Mouse (Mus musculus): ENCODE results near the gene Tacc2. TPM values are rescaled to one million over a fixed set of nuclear protein-coding genes. Genes with fewer than 3 reads are reported as not detected.
"Not testable (repeated sequence)": the region's sequence is repeated elsewhere in the genome, so short reads cannot be mapped to it uniquely, and the experiment has no call there.

Tacc2 gene
- polyA plus RNA-seq, 1 experiment = 32.3 TPM

GRCm38 (mm10) chr7:130649257-130649656 is 72.0 kb downstream of the Tacc2 start:
- no peak for DNase-seq (ENCODE audit: low read depth)

GRCm38 (mm10) chr7:130650621-130651020 is 73.4 kb downstream of the Tacc2 start:
- DNase-seq (ENCODE audit: low read depth) = no peak

- DNase-seq (ENCODE audit: low read depth) = no peak
These were observed 75.9 kb downstream of the Tacc2 start for GRCm38 (mm10) chr7:130653036-130653555.

GRCm38 (mm10) chr7:130654562-130654961 is 77.3 kb downstream of the Tacc2 start:
- DNase-seq (ENCODE audit: low read depth) = no peak

- DNase-seq (ENCODE audit: low read depth) = no peak
These were observed 79.7 kb downstream of the Tacc2 start for GRCm38 (mm10) chr7:130656965-130657364.

GRCm38 (mm10) chr7:130657751-130658150 is 80.5 kb downstream of the Tacc2 start:
- DNase-seq (ENCODE audit: low read depth) = peak; percentile 64

- no peak for DNase-seq (ENCODE audit: low read depth)
These were observed 81.9 kb downstream of the Tacc2 start for GRCm38 (mm10) chr7:130659129-130659528.

GRCm38 (mm10) chr7:130662250-130662649 is 85.0 kb downstream of the Tacc2 start:
- DNase-seq (ENCODE audit: low read depth) = no peak

GRCm38 (mm10) chr7:130662869-130663268 is 85.6 kb downstream of the Tacc2 start:
- DNase-seq (ENCODE audit: low read depth) = no peak

- DNase-seq (ENCODE audit: low read depth) = no peak
These were observed 86.8 kb downstream of the Tacc2 start for GRCm38 (mm10) chr7:130664037-130664436.

GRCm38 (mm10) chr7:130664629-130665028 is 87.4 kb downstream of the Tacc2 start:
- no peak for DNase-seq (ENCODE audit: low read depth)

- DNase-seq (ENCODE audit: low read depth) = no peak
These were observed 88.1 kb downstream of the Tacc2 start for GRCm38 (mm10) chr7:130665358-130665757.

GRCm38 (mm10) chr7:130668013-130668412 is 90.8 kb downstream of the Tacc2 start:
- not testable (repeated sequence) for DNase-seq (ENCODE audit: low read depth)

GRCm38 (mm10) chr7:130668729-130669281 is 91.6 kb downstream of the Tacc2 start:
- DNase-seq (ENCODE audit: low read depth) = no peak

GRCm38 (mm10) chr7:130669370-130669881 is 92.2 kb downstream of the Tacc2 start:
- DNase-seq (ENCODE audit: low read depth) = no peak

- no peak for DNase-seq (ENCODE audit: low read depth)
These were observed 93.1 kb downstream of the Tacc2 start for GRCm38 (mm10) chr7:130670358-130670757.

GRCm38 (mm10) chr7:130671301-130671700 is 94.1 kb downstream of the Tacc2 start:
- DNase-seq (ENCODE audit: low read depth) = no peak

GRCm38 (mm10) chr7:130673169-130674033 is 96.2 kb downstream of the Tacc2 start:
- no peak for DNase-seq (ENCODE audit: low read depth)

- DNase-seq (ENCODE audit: low read depth) = no peak
These were observed 97.3 kb downstream of the Tacc2 start for GRCm38 (mm10) chr7:130674526-130674925.

- no peak for DNase-seq (ENCODE audit: low read depth)
These were observed 99.8 kb downstream of the Tacc2 start for GRCm38 (mm10) chr7:130676885-130677540.

GRCm38 (mm10) chr7:130677541-130678274 is 100.5 kb downstream of the Tacc2 start:
- no peak for DNase-seq (ENCODE audit: low read depth)

GRCm38 (mm10) chr7:130678414-130678813 is 101.2 kb downstream of the Tacc2 start:
- no peak for DNase-seq (ENCODE audit: low read depth)

Measured in gonadal fat pad, adult 2 months (tissue).